Mouse (Mus musculus) heart, embryonic 10.5 days (tissue): Measurements from ENCODE around the gene Ech1. TPM values are rescaled to one million over a fixed set of nuclear protein-coding genes. Genes with fewer than 3 reads are reported as not detected.
A peak's percentile ranks its signal among the peaks of the same experiment; 100 is the strongest.
"Not testable (repeated sequence)": the region's sequence is repeated elsewhere in the genome, so short reads cannot be mapped to it uniquely, and the experiment has no call there.

Experiments
- DNase-seq: peaks from one replicate; pipeline ENCODE4 v3.0.0-alpha.2; 2017; ENCODE audit warnings: low spot score
- H3K27ac ChIP-seq: fragments of 300-500 bp; sonication (generic); 2 replicates; pipeline ENCODE4 v1.5.1; 2016; ENCODE audit warnings: mild to moderate bottlenecking
- H3K27me3 ChIP-seq: fragments of 300-500 bp; sonication (generic); 2 replicates; pipeline ENCODE4 v1.6.1; 2016; ENCODE audit warnings: mild to moderate bottlenecking; ENCODE audit not compliant: poor library complexity, insufficient read depth, severe bottlenecking
- H3K36me3 ChIP-seq: fragments of 300-500 bp; sonication (generic); 2 replicates; pipeline ENCODE4 v1.6.1; 2016; ENCODE audit warnings: mild to moderate bottlenecking, moderate library complexity
- H3K4me1 ChIP-seq: fragments of 300-500 bp; sonication (generic); 2 replicates; pipeline ENCODE4 v1.6.1; 2016; ENCODE audit warnings: mild to moderate bottlenecking
- H3K4me3 ChIP-seq: fragments of 300-500 bp; sonication (generic); 2 replicates; pipeline ENCODE4 v1.5.1; 2016; ENCODE audit warnings: mild to moderate bottlenecking, moderate library complexity
- H3K9me3 ChIP-seq: fragments of 300-500 bp; sonication (generic); 2 replicates; pipeline ENCODE4 v1.6.1; 2016; ENCODE audit warnings: mild to moderate bottlenecking, moderate library complexity
- WGBS: fragments of 180-500 bp; shearing (Covaris S2); methylation state at CpG from one replicate; pipeline ENCODE4 v1.1.7; 2016; 5-methylcytosine and 5-hydroxymethylcytosine counted together
- polyA plus RNA-seq: library from polyadenylated mRNA; unstranded; fragments of >200 nt; fragmentation: Nextera tagmentation; extraction: Ambion mirVana; gene quantifications from 2 replicates; pipeline ENCODE4 v1.2.1, GENCODE M21; 2016

Gene Ech1
- polyA plus RNA-seq, 1 experiment from 2014 or later, result 118 TPM

- Histone ChIP-seq H3K4me1 (peaks cover 19% of the 10 kb centered on the region), H3K36me3 (no peaks in the 10 kb centered on the region), H3K4me3 (no peak overlapping the region), H3K27ac (no peak overlapping the region), H3K27me3 (peaks cover 5% of the 10 kb centered on the region; the same call in 1 of the 2 replicates), H3K9me3 (0 out of 2 replicates have a peak, but pooled peaks cover 5% of the 10 kb centered on the region)
- WGBS, result 86% methylated on average over 6 of the region's 6 CpGs
- DNase-seq, result no peak
These were observed 35.9 kb downstream of the Ech1 start for GRCm38 (mm10) chr7:28860898-28861297.

- WGBS, result 67% methylated on average over 15 of the region's 15 CpGs
- Histone ChIP-seq H3K36me3 (no peaks in the 10 kb centered on the region), H3K27ac (no peak overlapping the region), H3K4me3 (no peak overlapping the region), H3K9me3 (0 out of 2 replicates have a peak, but pooled peaks cover 5% of the 10 kb centered on the region), H3K27me3 (peaks cover 5% of the 10 kb centered on the region; the same call in 1 of the 2 replicates), H3K4me1 (peaks cover 31% of the 10 kb centered on the region)
- DNase-seq, result no peak
These were observed 37.9 kb downstream of the Ech1 start for GRCm38 (mm10) chr7:28862817-28863499.

GRCm38 (mm10) chr7:28863540-28863939 is 38.5 kb downstream of the Ech1 start, which contains the start of gene Lgals7:
Gene Lgals7, plus strand, starts transcription at chr7:28863853.
- Histone ChIP-seq H3K27ac (peak within 1 kb of the TSS; percentile 56), H3K4me3 (no peak within 1 kb of the TSS), H3K36me3 (no peaks in the 10 kb centered on the region), H3K9me3 (0 out of 2 replicates have a peak, but pooled peaks cover 5% of the 10 kb centered on the region), H3K4me1 (peaks cover 31% of the 10 kb centered on the region), H3K27me3 (peaks cover 5% of the 10 kb centered on the region; the same call in 1 of the 2 replicates)
- DNase-seq, result no peak
- WGBS, result 85% methylated on average over 6 of the region's 6 CpGs

GRCm38 (mm10) chr7:28864288-28864750 is 39.3 kb downstream of the Ech1 start:
- H3K4me1 ChIP-seq, result peaks cover 31% of the 10 kb centered on the region
- WGBS, result 38% methylated on average over 9 of the region's 9 CpGs
- no peaks in the 10 kb centered on the region for H3K36me3 ChIP-seq
- H3K27ac ChIP-seq, result peak overlapping the region; percentile 56
- DNase-seq, result no peak
- H3K27me3 ChIP-seq, result peaks cover 5% of the 10 kb centered on the region; the same call in 1 of the 2 replicates
- no peak overlapping the region for H3K4me3 ChIP-seq
- H3K9me3 ChIP-seq, result 0 out of 2 replicates have a peak, but pooled peaks cover 5% of the 10 kb centered on the region

- H3K4me3 ChIP-seq, result peak overlapping the region; percentile 50
- H3K27me3 ChIP-seq, result peaks cover 5% of the 10 kb centered on the region; the same call in 1 of the 2 replicates
- 0 out of 2 replicates have a peak, but pooled peaks cover 5% of the 10 kb centered on the region for H3K9me3 ChIP-seq
- peaks cover 31% of the 10 kb centered on the region for H3K4me1 ChIP-seq
- peak overlapping the region; percentile 79 for H3K27ac ChIP-seq
- peak; percentile 94 for DNase-seq
- 39% methylated on average over 33 of the region's 33 CpGs for WGBS
- no peaks in the 10 kb centered on the region for H3K36me3 ChIP-seq
These were observed 40.7 kb downstream of the Ech1 start for GRCm38 (mm10) chr7:28865481-28866300.

- 90% methylated on average over 28 of the region's 28 CpGs for WGBS
- H3K4me3 ChIP-seq, result no peak overlapping the region
- peak overlapping the region; percentile 72 for H3K27ac ChIP-seq
- peaks cover 5% of the 10 kb centered on the region; the same call in 1 of the 2 replicates for H3K27me3 ChIP-seq
- H3K4me1 ChIP-seq, result peaks cover 31% of the 10 kb centered on the region
- H3K36me3 ChIP-seq, result no peaks in the 10 kb centered on the region
- DNase-seq, result no peak
- no peaks in the 10 kb centered on the region for H3K9me3 ChIP-seq
These were observed 41.9 kb downstream of the Ech1 start for GRCm38 (mm10) chr7:28866769-28867507.

- not testable (repeated sequence) for H3K9me3 ChIP-seq, H3K36me3 ChIP-seq, H3K27me3 ChIP-seq, DNase-seq
- WGBS, result 24% methylated on average over 23 of the region's 23 CpGs
- H3K27ac ChIP-seq, result peak overlapping the region; percentile 72
- peaks cover 31% of the 10 kb centered on the region for H3K4me1 ChIP-seq
- H3K4me3 ChIP-seq, result peak overlapping the region; percentile 42; the same call in 1 of the 2 replicates
These were observed 42.7 kb downstream of the Ech1 start for GRCm38 (mm10) chr7:28867508-28868340.

- Histone ChIP-seq H3K4me3 (no peak overlapping the region), H3K36me3 (no peaks in the 10 kb centered on the region)
- WGBS, result 87% methylated on average over 24 of the region's 24 CpGs
These were observed 46.1 kb downstream of the Ech1 start for GRCm38 (mm10) chr7:28870901-28871664.

GRCm38 (mm10) chr7:28874565-28874964 is 49.5 kb downstream of the Ech1 start:
- no peak for DNase-seq
- Histone ChIP-seq H3K36me3 (no peaks in the 10 kb centered on the region), H3K4me3 (no peak overlapping the region), H3K4me1 (peaks cover 5% of the 10 kb centered on the region; the same call in 1 of the 2 replicates), H3K27me3 (no peaks in the 10 kb centered on the region), H3K27ac (no peak overlapping the region), H3K9me3 (no peaks in the 10 kb centered on the region)
- 69% methylated on average over 2 of the region's 2 CpGs for WGBS

More at GRCm38 (mm10) chr7:28870901-28871664, 46.1 kb downstream of the Ech1 start:
- H3K9me3 ChIP-seq, result no peaks in the 10 kb centered on the region
- peaks cover 13% of the 10 kb centered on the region for H3K4me1 ChIP-seq
- no peak overlapping the region for H3K27ac ChIP-seq
- no peaks in the 10 kb centered on the region for H3K27me3 ChIP-seq
- no peak for DNase-seq

- Histone ChIP-seq H3K9me3 (no peaks in the 10 kb centered on the region), H3K36me3 (no peaks in the 10 kb centered on the region), H3K27me3 (peaks cover 5% of the 10 kb centered on the region; the same call in 1 of the 2 replicates), H3K4me3 (no peak overlapping the region), H3K27ac (no peak overlapping the region), H3K4me1 (peaks cover 10% of the 10 kb centered on the region; the same call in 1 of the 2 replicates)
- no peak for DNase-seq
- WGBS, result 74% methylated on average over 4 of the region's 4 CpGs
These were observed 51.1 kb downstream of the Ech1 start for GRCm38 (mm10) chr7:28876099-28876498.

GRCm38 (mm10) chr7:28877155-28877554 is 52.1 kb downstream of the Ech1 start:
- H3K9me3 ChIP-seq, result no peaks in the 10 kb centered on the region
- H3K36me3 ChIP-seq, result no peaks in the 10 kb centered on the region
- no peak overlapping the region for H3K27ac ChIP-seq
- peaks cover 10% of the 10 kb centered on the region; the same call in 1 of the 2 replicates for H3K4me1 ChIP-seq
- WGBS, result 71% methylated on average over 7 of the region's 7 CpGs
- H3K27me3 ChIP-seq, result peaks cover 11% of the 10 kb centered on the region; the same call in 1 of the 2 replicates
- no peak for DNase-seq
- H3K4me3 ChIP-seq, result no peak overlapping the region
